Mouse (Mus musculus): ENCODE measurements at regions not wholly inside any gene's neighbourhood (a gene's known extent, or its start where the extent isn't known, plus 50 kb on each side); places are given as distances from the start of the nearest gene placed in this dataset.
"Not testable (repeated sequence)": the region's sequence is repeated elsewhere in the genome, so short reads cannot be mapped to it uniquely, and the experiment has no call there.

DNA sequence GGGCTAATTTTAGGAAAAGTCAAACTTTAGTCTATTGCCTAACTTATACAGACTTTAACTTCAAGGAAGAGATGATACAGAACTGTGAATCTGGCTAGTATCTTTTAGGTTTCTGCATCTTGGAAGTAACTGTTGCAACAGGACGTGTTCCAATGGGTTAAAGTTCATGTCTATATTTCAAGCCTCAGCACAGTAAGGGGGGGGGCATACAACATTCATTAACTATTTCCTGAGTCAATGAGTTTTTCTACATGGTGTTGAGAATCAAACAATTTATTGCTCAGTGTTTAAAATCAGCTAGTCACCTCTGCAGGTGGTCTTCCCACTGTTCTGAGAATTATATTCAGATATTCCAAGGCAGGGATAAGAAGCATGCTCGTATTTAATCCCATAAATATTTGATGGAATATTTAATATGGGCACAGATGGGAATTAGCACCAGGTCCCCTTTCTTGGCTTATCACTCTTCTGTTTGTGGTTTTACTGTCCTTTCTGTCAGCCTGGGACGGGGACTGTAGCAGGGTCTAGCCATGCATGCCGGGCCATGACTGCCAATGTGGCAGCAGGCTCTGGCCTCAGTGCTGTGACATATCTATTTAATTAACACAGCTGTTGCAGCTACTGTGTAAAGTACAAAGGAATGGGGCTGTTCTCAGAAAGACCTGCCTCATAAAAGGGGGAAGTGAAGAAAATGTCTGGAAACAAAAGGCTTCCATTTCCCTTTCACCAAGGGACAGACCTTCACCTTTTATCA is 201.8 kb upstream of the Rarb start:
- no peak overlapping the region for H3K4me3 ChIP-seq (ENCODE audit: insufficient read depth, low read depth, low read length)
- no peak for TF ChIP-seq CTCF (IDR thresholded peaks at IDR 0.05; ENCODE audit: insufficient read depth, low read depth, low read length)
- TF ChIP-seq POLR2A (IDR thresholded peaks at IDR 0.05; ENCODE audit: insufficient read depth, low read depth, low read length), result no peak
- whole genome bisulfite sequencing, result 68% methylated on average over 4 of the region's 4 CpGs

DNA sequence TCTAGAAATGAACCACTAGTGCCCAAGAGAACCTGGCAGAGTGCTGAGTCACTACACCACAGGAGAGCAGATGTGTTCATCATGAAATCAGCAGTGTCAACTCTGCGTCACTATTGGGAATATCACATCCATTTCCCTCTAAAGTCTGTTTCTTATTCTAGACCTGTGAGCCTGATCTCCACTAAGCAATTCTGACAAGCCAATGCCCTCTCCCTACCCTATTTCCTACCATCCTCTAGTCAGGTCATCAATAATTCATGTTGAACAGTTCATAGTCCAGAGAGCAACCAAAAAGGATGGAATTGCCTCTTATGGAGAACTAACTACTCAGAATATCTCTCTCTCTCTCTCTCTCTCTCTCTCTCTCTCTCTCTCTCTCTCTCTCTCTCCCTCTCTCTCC is 194.0 kb upstream of the Rarb start:
- TF ChIP-seq POLR2A (IDR thresholded peaks at IDR 0.05; ENCODE audit: insufficient read depth, low read depth, low read length), result no peak
- TF ChIP-seq CTCF (IDR thresholded peaks at IDR 0.05; ENCODE audit: insufficient read depth, low read depth, low read length), result no peak
- no peak overlapping the region for H3K4me3 ChIP-seq (ENCODE audit: insufficient read depth, low read depth, low read length)
- H3K27ac ChIP-seq (ENCODE audit: insufficient read depth, low read depth, low read length), result no peak overlapping the region

More for the DNA sequence above, 201.8 kb upstream of the Rarb start:
- no peaks in the 10 kb centered on the region for H3K4me1 ChIP-seq (ENCODE audit: control insufficient read depth, insufficient read depth, low read length)
- no peak overlapping the region for H3K27ac ChIP-seq (ENCODE audit: insufficient read depth, low read depth, low read length)

DNA sequence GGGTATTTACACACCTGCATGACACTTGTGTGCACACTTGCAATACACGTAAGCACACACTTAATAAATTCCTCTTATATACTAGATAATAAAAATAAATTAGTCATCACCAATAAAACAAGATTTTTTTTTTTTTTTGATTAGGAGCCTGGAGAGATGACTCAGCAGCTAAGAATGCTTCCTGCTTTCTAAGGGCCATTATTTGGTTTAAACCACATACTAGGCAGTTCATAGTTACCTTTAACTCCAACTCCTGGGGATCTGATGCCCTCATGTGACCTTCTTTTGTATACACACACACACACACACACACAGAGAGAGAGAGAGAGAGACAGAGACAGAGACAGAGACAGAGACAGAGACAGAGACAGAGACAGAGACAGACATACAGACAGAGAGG is 193.2 kb upstream of the Rarb start:
- H3K4me1 ChIP-seq (ENCODE audit: control insufficient read depth, insufficient read depth, low read length), result no peaks in the 10 kb centered on the region
- H3K4me3 ChIP-seq (ENCODE audit: insufficient read depth, low read depth, low read length), result no peak overlapping the region
- TF ChIP-seq CTCF (IDR thresholded peaks at IDR 0.05; ENCODE audit: insufficient read depth, low read depth, low read length) (no peak), POLR2A (IDR thresholded peaks at IDR 0.05; ENCODE audit: insufficient read depth, low read depth, low read length) (no peak)
- WGBS, result 79% methylated on average over 1 of the region's 1 CpGs
- H3K27ac ChIP-seq (ENCODE audit: insufficient read depth, low read depth, low read length), result no peak overlapping the region

More for the DNA sequence above, 194.0 kb upstream of the Rarb start:
- 96% methylated on average over 1 of the region's 1 CpGs for WGBS
- H3K4me1 ChIP-seq (ENCODE audit: control insufficient read depth, insufficient read depth, low read length), result no peaks in the 10 kb centered on the region

DNA sequence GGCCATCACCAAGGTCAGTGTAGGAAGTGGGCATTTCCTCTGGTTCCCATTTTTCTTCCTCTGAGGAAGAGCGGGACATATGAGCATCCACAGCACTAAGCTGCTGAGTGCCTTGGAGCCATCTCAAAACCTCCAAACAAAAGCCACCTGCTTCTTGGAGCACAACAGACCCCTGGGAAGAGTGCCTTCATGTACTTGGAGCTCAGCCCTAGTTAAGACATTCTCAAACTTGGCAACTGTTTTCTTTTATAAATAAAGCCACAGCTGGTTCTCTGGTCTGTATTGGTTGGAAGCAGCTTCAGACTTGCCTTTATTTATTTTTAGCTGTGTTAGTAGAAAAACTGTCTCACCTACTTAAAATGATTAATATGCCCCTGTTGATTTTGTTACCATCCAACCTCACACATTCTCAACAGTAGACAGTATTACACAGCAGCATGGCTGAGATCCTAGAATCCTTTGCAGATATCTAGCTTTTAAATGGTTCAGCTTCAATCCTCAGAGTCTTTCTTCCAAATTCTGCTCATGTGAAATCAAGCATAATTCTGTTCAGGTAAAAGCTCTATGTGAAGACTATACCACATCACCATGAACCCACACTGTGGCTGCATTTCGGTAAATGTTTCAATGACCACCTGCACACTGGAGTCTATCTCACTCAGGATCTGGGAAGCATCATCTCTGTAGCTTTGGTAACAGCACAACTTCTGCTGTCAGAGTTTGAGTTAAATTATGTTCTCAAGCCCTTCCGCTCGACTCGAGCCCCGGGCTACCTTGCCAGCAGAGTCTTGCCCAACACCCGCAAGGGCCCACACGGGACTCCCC is 186.4 kb upstream of the Rarb start:
- 88% methylated on average over 8 of the region's 8 CpGs for WGBS
- TF ChIP-seq CTCF (IDR thresholded peaks at IDR 0.05; ENCODE audit: insufficient read depth, low read depth, low read length) (no peak), POLR2A (IDR thresholded peaks at IDR 0.05; ENCODE audit: insufficient read depth, low read depth, low read length) (no peak)
- no peak overlapping the region for H3K4me3 ChIP-seq (ENCODE audit: insufficient read depth, low read depth, low read length)
- no peak overlapping the region for H3K27ac ChIP-seq (ENCODE audit: insufficient read depth, low read depth, low read length)
- H3K4me1 ChIP-seq (ENCODE audit: control insufficient read depth, insufficient read depth, low read length), result no peaks in the 10 kb centered on the region

DNA sequence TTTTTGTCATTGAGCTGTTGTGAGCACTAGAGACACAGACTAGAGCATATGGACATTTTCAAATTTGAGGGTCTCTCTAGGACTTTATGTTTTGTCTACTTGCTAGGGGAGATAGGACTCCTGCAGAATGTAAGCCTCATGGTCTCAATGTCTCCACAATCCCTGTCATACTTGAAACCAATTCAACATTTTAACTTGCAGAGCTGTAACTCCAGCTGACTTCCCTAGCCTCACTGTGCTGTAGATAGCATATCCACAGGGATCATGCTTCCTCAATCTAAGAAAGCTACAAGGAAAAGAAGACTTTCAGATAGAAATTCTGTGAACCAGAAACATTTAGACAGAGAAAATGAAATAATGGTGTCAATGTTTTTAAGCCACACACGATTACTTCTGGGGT is 185.8 kb upstream of the Rarb start:
- H3K4me3 ChIP-seq (ENCODE audit: insufficient read depth, low read depth, low read length), result no peak overlapping the region
- 73% methylated on average over 1 of the region's 1 CpGs for WGBS
- H3K4me1 ChIP-seq (ENCODE audit: control insufficient read depth, insufficient read depth, low read length), result no peaks in the 10 kb centered on the region
- TF ChIP-seq CTCF (IDR thresholded peaks at IDR 0.05; ENCODE audit: insufficient read depth, low read depth, low read length), result no peak
- no peak overlapping the region for H3K27ac ChIP-seq (ENCODE audit: insufficient read depth, low read depth, low read length)

DNA sequence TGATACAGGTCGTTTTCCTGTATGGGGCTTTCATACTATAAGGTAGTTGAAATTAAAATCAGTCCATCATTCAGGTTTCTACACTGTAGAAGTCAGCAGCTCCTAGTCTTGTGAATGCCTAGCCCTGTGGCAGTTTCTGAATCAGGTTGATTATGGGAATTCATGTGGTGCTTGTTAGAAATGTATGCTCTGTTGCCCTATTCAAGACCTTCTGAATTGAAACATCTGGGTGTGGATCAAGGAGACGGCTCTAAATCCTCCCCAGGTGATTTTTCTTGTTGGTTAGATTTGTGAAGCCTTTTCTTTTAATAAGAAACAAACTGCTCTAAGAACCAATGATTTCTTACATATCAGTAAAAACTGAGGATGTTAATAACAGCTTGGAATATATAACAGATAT is 177.8 kb upstream of the Rarb start:
- Histone ChIP-seq H3K27ac (ENCODE audit: insufficient read depth, low read depth, low read length) (no peak overlapping the region), H3K4me3 (ENCODE audit: insufficient read depth, low read depth, low read length) (no peak overlapping the region), H3K4me1 (ENCODE audit: control insufficient read depth, insufficient read depth, low read length) (no peaks in the 10 kb centered on the region)
- 61% methylated on average over 2 of the region's 2 CpGs for WGBS
- TF ChIP-seq CTCF (IDR thresholded peaks at IDR 0.05; ENCODE audit: insufficient read depth, low read depth, low read length), result no peak
- no peak for TF ChIP-seq POLR2A (IDR thresholded peaks at IDR 0.05; ENCODE audit: insufficient read depth, low read depth, low read length)

DNA sequence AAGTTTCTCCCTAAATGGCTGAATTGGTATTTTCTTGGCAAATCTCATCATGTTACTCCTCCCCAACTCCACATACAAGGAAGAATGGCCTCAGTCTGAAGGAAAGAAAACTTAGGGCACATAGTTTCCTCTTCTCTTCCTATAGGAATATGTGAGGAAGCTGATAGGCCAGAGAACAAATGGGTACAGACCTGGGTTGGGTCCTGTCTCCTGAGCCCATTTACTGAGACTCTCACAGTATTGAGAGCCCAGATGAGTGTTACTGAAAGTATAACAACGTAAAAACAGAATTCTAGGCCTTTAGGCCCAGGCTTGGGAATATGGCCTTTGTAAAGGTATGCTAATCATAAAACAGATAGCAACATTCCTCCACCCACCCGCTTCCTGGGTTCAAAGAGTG is 152.0 kb upstream of the Rarb start:
- not testable (repeated sequence) for H3K4me3 ChIP-seq (ENCODE audit: insufficient read depth, low read depth, low read length); H3K4me1 ChIP-seq (ENCODE audit: control insufficient read depth, insufficient read depth, low read length); H3K27ac ChIP-seq (ENCODE audit: insufficient read depth, low read depth, low read length)
- WGBS, result 89% methylated on average over 2 of the region's 2 CpGs

DNA sequence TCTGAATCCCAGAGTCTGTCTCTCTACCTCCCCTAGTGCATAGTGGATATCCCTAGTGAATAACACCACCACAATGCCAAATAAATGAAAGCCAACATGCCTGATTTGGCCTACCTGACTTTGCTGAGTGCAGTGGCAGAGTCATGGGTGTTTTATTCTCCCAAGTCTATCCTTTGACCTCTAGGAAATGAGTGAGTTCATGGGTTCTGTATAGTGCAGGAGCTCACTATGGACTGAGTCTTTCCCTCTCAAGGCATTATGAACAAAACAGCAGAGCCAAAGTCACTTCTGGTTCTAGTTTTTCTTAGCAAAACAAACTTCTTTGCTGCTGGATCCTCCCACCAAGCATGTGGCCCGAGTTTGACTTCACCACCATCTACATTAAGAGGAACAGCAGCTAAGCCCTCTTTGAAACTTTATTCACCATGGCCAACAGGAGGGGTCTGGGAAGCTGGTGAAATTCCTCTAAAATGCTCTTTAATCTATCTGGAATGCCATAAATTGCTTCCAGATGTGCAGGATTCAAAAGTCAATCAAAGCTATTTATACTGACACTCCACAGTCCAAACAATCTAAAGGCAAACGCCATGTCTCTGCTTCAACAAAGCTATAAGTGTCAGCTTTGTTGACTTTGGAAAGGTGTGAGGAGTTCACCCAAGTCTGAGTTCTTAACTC is 145.9 kb upstream of the Rarb start:
- 60% methylated on average over 2 of the region's 2 CpGs for WGBS
- H3K4me3 ChIP-seq (ENCODE audit: insufficient read depth, low read depth, low read length), result no peak overlapping the region
- H3K27ac ChIP-seq (ENCODE audit: insufficient read depth, low read depth, low read length), result no peak overlapping the region
- TF ChIP-seq CTCF (IDR thresholded peaks at IDR 0.05; ENCODE audit: insufficient read depth, low read depth, low read length), result no peak
- no peak for TF ChIP-seq POLR2A (IDR thresholded peaks at IDR 0.05; ENCODE audit: insufficient read depth, low read depth, low read length)
- no peaks in the 10 kb centered on the region for H3K4me1 ChIP-seq (ENCODE audit: control insufficient read depth, insufficient read depth, low read length)

DNA sequence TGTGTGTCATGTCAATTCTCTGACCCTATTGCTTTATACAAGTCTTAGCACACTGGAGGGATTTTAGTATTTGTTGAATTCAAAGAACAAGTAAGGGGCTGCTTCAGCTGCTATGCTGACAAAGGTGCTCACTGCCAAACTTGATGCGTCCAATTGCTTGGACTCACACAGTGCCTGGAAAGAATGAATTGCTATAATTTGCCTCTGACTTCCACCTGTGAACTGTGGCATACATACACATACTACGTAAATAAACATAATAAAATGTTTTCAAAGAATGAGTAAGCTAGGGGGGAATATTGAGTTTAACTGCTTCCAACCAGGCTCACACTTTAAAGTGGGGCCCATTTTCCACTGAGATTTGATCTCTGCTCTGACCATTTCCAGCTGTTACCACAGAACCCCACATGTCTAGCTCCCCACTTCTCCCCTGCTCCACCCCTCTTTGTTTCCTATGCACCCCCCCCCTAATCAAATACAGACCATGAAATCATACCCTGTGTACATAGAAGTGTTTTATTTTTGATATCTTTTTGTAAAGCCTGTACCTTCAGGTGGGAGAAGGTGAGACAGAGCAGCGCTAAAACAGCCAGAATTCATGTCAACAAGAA is 143.4 kb upstream of the Rarb start:
- no peak for TF ChIP-seq POLR2A (IDR thresholded peaks at IDR 0.05; ENCODE audit: insufficient read depth, low read depth, low read length)
- no peak for TF ChIP-seq CTCF (IDR thresholded peaks at IDR 0.05; ENCODE audit: insufficient read depth, low read depth, low read length)
- H3K4me1 ChIP-seq (ENCODE audit: control insufficient read depth, insufficient read depth, low read length), result no peaks in the 10 kb centered on the region
- no peak overlapping the region for H3K27ac ChIP-seq (ENCODE audit: insufficient read depth, low read depth, low read length)
- 84% methylated on average over 3 of the region's 3 CpGs for WGBS
- H3K4me3 ChIP-seq (ENCODE audit: insufficient read depth, low read depth, low read length), result no peak overlapping the region
